Mouse (Mus musculus) embryonic fibroblast, embryonic 13.5 days (primary cell): ENCODE measurements around the gene Klf12.

ENCODE experiments used
- CTCF ChIP-seq: IDR thresholded peaks from 2 replicates; pipeline ENCODE4 v1.5.1; 2011; ENCODE audit warnings: mild to moderate bottlenecking, control low read depth, low read length, moderate library complexity, borderline replicate concordance; ENCODE audit not compliant: insufficient read depth
- POLR2A ChIP-seq: IDR thresholded peaks from 2 replicates; pipeline ENCODE4 v1.6.1; 2011; ENCODE audit warnings: low read depth, mild to moderate bottlenecking, control low read depth, low read length, moderate library complexity

DNA sequence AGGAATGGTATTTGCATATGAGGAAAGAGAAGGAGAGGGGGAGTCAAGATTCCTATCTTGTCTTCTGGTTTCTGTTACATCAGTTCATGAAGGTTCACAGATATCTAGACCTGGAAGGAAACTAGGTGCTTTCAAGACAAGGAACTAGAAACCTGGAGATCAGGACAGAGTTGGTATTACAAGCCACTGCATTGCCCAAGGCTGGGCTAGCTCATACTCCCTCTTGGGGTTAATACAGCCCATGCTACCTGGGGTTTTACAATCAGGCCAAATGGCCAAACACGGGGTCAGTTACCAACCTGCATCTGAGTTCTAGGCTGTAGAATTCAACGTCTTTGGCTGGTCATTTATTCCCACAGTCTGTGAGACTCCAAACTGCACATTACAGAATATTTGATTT is 398.9 kb downstream of the Klf12 start:
- TF ChIP-seq POLR2A (no peak), CTCF (no peak)
